Mouse (Mus musculus) kidney, embryonic 15.5 days (tissue): ENCODE data around the gene Klrc2. TPM values are rescaled to one million over a fixed set of nuclear protein-coding genes. Genes with fewer than 3 reads are reported as not detected.
"Not testable (repeated sequence)": the region's sequence is repeated elsewhere in the genome, so short reads cannot be mapped to it uniquely, and the experiment has no call there.

Experiments
- ATAC-seq: fragments of 200-750 bp; cut with Nextera tagmentation; replicated peaks from 2 replicates; pipeline ENCODE4 v1.8.0; 2017; ENCODE audit warnings: moderate TSS enrichment; ENCODE audit not compliant: low FRiP score
- H3K27ac ChIP-seq: fragments of 300-500 bp; sonication (generic); 2 replicates; pipeline ENCODE4 v1.5.1; 2015; ENCODE audit warnings: mild to moderate bottlenecking, inconsistent platforms
- H3K27me3 ChIP-seq: fragments of 300-500 bp; sonication (generic); 2 replicates; pipeline ENCODE4 v1.6.1; 2015; ENCODE audit warnings: inconsistent platforms
- H3K36me3 ChIP-seq: fragments of 300-500 bp; sonication (generic); 2 replicates; pipeline ENCODE4 v1.6.1; 2015; ENCODE audit warnings: inconsistent platforms
- H3K4me1 ChIP-seq: fragments of 300-500 bp; sonication (generic); 2 replicates; pipeline ENCODE4 v1.6.1; 2015; ENCODE audit warnings: inconsistent platforms
- H3K4me2 ChIP-seq: fragments of 300-500 bp; sonication (generic); 2 replicates; pipeline ENCODE4 v1.6.1; 2015; ENCODE audit warnings: moderate library complexity, mild to moderate bottlenecking, inconsistent platforms
- H3K4me3 ChIP-seq: fragments of 300-500 bp; sonication (generic); replicated peaks from 2 replicates; pipeline ENCODE4 v1.5.1; 2015; ENCODE audit warnings: mild to moderate bottlenecking, inconsistent platforms
- H3K9ac ChIP-seq: fragments of 300-500 bp; sonication (generic); 2 replicates; pipeline ENCODE4 v1.6.1; 2015; ENCODE audit warnings: mild to moderate bottlenecking, inconsistent platforms
- H3K9me3 ChIP-seq: fragments of 300-500 bp; sonication (generic); replicated peaks from 2 replicates; pipeline ENCODE4 v1.6.1; 2016; ENCODE audit warnings: inconsistent platforms
- WGBS: fragments of 180-500 bp; shearing (Covaris S2); methylation state at CpG from one replicate; pipeline ENCODE4 v1.1.7; 2015; ENCODE audit warnings: mixed read lengths; 5-methylcytosine and 5-hydroxymethylcytosine counted together
- microRNA-seq: library from miRNA; unstranded; fragments of <30 nt; microRNA quantifications from one replicate; pipeline ENCODE4, GENCODE M21; 2016
- polyA plus RNA-seq: library from polyadenylated mRNA; unstranded; fragments of >200 nt; fragmentation: Nextera tagmentation; extraction: Ambion mirVana; gene quantifications from 2 replicates; pipeline ENCODE4 v1.2.1, GENCODE M21; 2015

The Klrc2 gene
- not detected in 2 replicates for polyA plus RNA-seq

DNA sequence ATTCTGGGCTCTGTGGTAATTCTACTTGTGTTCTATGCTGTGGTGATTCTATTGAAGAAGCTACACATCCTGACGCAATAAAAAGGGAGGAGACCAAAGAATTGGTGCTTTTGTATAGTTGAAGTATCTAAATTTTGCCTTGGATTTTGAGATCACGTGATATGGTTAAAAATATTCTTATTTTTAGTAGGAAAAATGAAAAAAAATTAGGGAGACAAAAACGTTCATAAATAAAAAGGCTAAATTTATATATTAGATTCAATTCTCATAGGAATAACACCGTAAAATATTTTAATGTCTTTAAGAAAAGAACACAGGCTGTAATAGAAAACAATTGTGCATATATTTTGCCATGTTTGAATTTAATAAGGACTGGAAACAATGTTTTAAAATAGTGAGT lies at the start of gene Klrc2:
Gene Klrc2 (minus strand): TSS at position 101 of the 400 bp plus-strand sequence.
- ATAC-seq, H3K4me1 ChIP-seq, H3K9me3 ChIP-seq, H3K36me3 ChIP-seq, H3K4me2 ChIP-seq, H3K27ac ChIP-seq, H3K27me3 ChIP-seq, H3K4me3 ChIP-seq, H3K9ac ChIP-seq: not testable (repeated sequence)
- 81% methylated on average over 4 of the region's 4 CpGs for WGBS

DNA sequence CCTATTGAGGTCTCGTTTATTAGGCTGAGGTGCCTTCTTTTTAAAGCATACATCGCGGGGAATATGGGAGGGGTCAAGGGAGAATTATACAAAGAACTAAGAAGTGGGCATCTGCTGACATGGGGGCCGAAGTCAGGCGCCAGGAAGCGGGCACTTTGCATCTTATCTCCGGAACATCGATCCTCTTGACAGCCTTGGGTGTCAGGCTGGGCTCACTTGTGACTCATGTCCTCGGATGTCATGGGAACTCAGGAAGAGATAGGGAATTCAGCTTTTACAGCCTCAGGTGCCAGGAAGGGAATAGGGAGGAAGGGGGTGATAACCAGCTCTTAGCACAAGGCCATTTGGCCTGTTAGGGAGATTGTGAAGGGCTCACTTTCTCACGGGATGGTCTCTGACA lies 30.9 kb upstream of the Klrc2 start:
- ATAC-seq, H3K9me3 ChIP-seq, H3K9ac ChIP-seq, H3K36me3 ChIP-seq, H3K4me1 ChIP-seq, H3K4me2 ChIP-seq, H3K27me3 ChIP-seq, H3K27ac ChIP-seq, H3K4me3 ChIP-seq: not testable (repeated sequence)
- WGBS, result 45% methylated on average over 10 of the region's 10 CpGs

DNA sequence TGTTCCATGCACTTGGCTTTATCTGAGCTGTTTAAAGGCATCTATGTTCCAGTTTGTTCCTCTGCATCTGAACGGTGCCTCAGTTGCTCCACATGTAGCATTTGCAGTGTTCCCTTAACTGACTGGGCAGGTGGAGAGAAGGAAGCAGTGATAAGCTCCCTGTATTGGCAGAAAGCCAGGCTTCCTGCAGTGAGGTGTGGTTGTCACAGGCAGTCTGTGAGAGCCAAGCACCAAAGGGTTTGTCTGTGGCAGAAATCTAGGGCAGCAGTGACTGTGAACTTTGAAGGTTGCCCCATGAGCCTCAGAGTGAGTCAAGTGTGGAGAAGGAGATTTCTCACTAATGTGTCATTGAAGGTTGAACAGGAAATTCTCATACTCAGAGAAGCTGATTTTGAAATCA lies 19.9 kb upstream of the Klrc2 start:
- H3K36me3 ChIP-seq, result no peaks in the 10 kb centered on the region
- WGBS, result 50% methylated on average over 1 of the region's 1 CpGs
- no peaks in the 10 kb centered on the region for H3K9me3 ChIP-seq
- no peaks in the 10 kb centered on the region for H3K27me3 ChIP-seq
- H3K4me3 ChIP-seq, result no peak overlapping the region
- no peaks in the 10 kb centered on the region for H3K4me1 ChIP-seq
- H3K9ac ChIP-seq, result no peak overlapping the region
- no peak overlapping the region for H3K27ac ChIP-seq
- no peak overlapping the region for H3K4me2 ChIP-seq
- ATAC-seq, result 0 out of 2 replicates have a peak, but pooled peaks have one; percentile 29

DNA sequence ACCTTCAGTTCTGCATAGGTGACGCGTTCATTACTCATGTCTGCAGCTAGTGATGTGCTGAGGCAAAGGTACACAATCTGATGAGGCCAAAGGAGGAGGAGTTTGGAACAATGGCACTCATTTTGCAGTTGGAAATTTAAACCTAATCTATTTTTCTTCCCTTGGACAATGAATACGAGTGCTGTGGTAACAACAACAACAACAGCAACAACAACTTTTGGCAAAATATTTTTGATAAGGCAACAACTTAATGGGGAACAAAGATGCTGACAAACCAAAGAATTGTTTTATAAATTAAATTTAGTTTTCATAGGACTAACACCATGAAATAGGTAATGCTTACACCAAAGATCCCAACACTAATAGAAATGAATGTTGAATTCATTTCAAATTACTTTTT lies 18.4 kb upstream of the Klrc2 start, which contains the start of gene Klrc1:
Gene Klrc1 (minus strand): TSS at position 101 of the 400 bp plus-strand sequence.
- Histone ChIP-seq H3K27me3 (no peaks in the 10 kb centered on the region), H3K4me1 (no peaks in the 10 kb centered on the region), H3K36me3 (no peaks in the 10 kb centered on the region), H3K4me3 (no peak within 1 kb of the TSS), H3K4me2 (no peak within 1 kb of the TSS), H3K27ac (no peak within 1 kb of the TSS), H3K9ac (no peak within 1 kb of the TSS), H3K9me3 (no peaks in the 10 kb centered on the region)
- 87% methylated on average over 3 of the region's 3 CpGs for WGBS
- no peak for ATAC-seq

DNA sequence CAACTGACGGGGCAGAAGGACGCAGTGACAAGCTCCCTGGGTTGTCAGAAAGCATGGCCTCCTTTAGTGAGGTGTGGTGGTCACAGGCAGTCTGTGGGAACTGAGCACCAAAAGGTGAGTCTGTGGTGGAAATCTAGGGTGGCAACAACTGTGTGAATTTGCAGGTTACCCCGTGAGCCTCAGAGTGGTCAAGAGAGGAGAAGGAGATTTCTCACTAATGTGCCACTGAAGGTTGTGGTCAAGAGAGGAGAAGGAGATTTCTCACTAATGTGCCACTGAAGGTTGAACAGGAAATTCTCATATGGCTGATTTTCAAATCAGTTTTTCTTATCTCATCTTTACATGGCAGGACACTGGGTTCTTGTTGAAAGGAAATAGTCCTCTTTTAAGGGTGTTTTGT lies 812 bp upstream of the Klrc2 start:
- H3K4me1 ChIP-seq, ATAC-seq: not testable (repeated sequence)
- no CpG with 5 or more reads among the region's 3 CpGs for WGBS

GRCm38 (mm10) chr6:129644054-129644453 lies 16.4 kb downstream of the Klrc2 start:
- H3K27ac ChIP-seq, ATAC-seq, H3K4me3 ChIP-seq, H3K4me1 ChIP-seq, H3K27me3 ChIP-seq, H3K9me3 ChIP-seq, H3K36me3 ChIP-seq, H3K4me2 ChIP-seq, H3K9ac ChIP-seq: not testable (repeated sequence)
- no CpG with 5 or more reads among the region's 3 CpGs for WGBS

More for the DNA sequence above, 812 bp upstream of the Klrc2 start:
- not testable (repeated sequence) for H3K9ac ChIP-seq, H3K36me3 ChIP-seq, H3K4me2 ChIP-seq, H3K27me3 ChIP-seq, H3K9me3 ChIP-seq, H3K4me3 ChIP-seq, H3K27ac ChIP-seq

DNA sequence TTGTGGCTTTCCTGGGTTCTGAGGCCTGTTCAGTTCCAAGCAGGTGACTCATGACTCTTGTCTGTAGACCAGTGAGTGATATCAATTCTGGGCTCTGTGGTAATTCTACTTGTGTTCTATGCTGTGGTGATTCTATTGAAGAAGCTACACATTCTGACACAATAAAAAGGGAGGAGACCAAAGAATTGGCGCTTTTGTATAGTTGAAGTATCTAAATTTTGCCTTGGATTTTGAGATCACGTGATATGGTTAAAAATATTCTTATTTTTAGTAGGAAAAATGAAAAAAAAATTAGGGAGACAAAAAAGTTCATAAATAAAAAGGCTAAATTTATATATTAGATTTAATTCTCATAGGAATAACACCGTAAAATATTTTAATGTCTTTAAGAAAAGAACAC lies 17.3 kb downstream of the Klrc2 start, which contains the start of gene Klrc3:
Gene Klrc3 (minus strand): TSS at position 101 of the 400 bp plus-strand sequence.
- not testable (repeated sequence) for H3K27me3 ChIP-seq, ATAC-seq, H3K9me3 ChIP-seq, H3K36me3 ChIP-seq, H3K4me1 ChIP-seq, H3K9ac ChIP-seq, H3K4me3 ChIP-seq, H3K4me2 ChIP-seq, H3K27ac ChIP-seq
- WGBS, result 84% methylated on average over 3 of the region's 3 CpGs

GRCm38 (mm10) chr6:129631046-129631445 lies 29.4 kb downstream of the Klrc2 start:
- not testable (repeated sequence) for H3K4me3 ChIP-seq, H3K27me3 ChIP-seq, H3K9ac ChIP-seq, H3K27ac ChIP-seq, H3K4me1 ChIP-seq, H3K4me2 ChIP-seq, ATAC-seq, H3K36me3 ChIP-seq, H3K9me3 ChIP-seq
- 77% methylated on average over 2 of the region's 2 CpGs for WGBS

DNA sequence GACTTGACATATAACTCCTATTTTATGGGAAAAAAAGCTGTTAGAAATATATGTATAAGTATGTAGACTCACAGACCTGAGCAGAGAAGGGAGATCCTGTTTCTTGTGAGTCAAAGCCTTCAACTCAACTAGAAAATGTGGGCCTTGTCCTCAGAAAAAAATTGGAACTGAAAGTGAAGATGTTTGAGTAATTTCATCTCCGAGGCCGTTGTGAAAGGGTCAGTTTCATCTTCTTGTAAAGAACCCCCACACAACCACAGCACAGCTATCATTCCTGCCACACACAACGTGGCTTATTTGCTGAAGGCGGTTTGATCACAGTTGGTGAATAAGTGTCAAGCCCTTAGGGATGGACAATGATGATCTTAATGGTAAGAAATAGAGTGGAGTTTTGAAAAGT lies 36.8 kb downstream of the Klrc2 start, which contains the start of gene Klrk1:
Gene Klrk1 (minus strand): TSS at position 130 of the 400 bp plus-strand sequence.
- no peak within 1 kb of the TSS for H3K27ac ChIP-seq
- H3K9ac ChIP-seq, result no peak within 1 kb of the TSS
- H3K36me3 ChIP-seq, result no peaks in the 10 kb centered on the region
- WGBS, result 84% methylated on average over 4 of the region's 4 CpGs
- no peaks in the 10 kb centered on the region for H3K9me3 ChIP-seq
- no peaks in the 10 kb centered on the region for H3K27me3 ChIP-seq
- H3K4me2 ChIP-seq, result no peak within 1 kb of the TSS
- no peaks in the 10 kb centered on the region for H3K4me1 ChIP-seq
- no peak within 1 kb of the TSS for H3K4me3 ChIP-seq
- no peak for ATAC-seq

GRCm38 (mm10) chr6:129608372-129608771 lies 52.1 kb downstream of the Klrc2 start:
- no peak for ATAC-seq
- Histone ChIP-seq H3K27me3 (no peaks in the 10 kb centered on the region), H3K36me3 (no peaks in the 10 kb centered on the region), H3K4me3 (no peak overlapping the region), H3K27ac (no peak overlapping the region), H3K9me3 (no peaks in the 10 kb centered on the region), H3K4me1 (no peaks in the 10 kb centered on the region), H3K4me2 (no peak overlapping the region), H3K9ac (no peak overlapping the region)

Small RNAs within 50 kb of the gene (microRNA-seq; reads per million reads assigned to microRNA genes)
- not detected for gene Mir680-1

Other genes starting within 250 kb of the Klrc2 start
- gene Clec1a, start 208.7 kb downstream of the Klrc2 start, polyA plus RNA-seq, result 8.6 and 9.5 TPM in 2 replicates
- 0.17 TPM in 1 of 2 replicates, not detected in the other for gene Olr1, start 153.5 kb downstream of the Klrc2 start, polyA plus RNA-seq
- gene Tmem52b, start 148.1 kb downstream of the Klrc2 start, polyA plus RNA-seq, result 44.7 and 45.4 TPM in 2 replicates
- 60.8 and 62.8 TPM in 2 replicates for gene Gabarapl1, start 127.5 kb downstream of the Klrc2 start, polyA plus RNA-seq
- gene Klre1, start 82.8 kb downstream of the Klrc2 start, polyA plus RNA-seq, result not detected in 2 replicates
- not detected in 2 replicates for gene Klrd1, start 68.9 kb downstream of the Klrc2 start, polyA plus RNA-seq
- not detected in 2 replicates for gene Klrk1, start 36.8 kb downstream of the Klrc2 start, polyA plus RNA-seq
- not detected in 2 replicates for gene Klrc3, start 17.4 kb downstream of the Klrc2 start, polyA plus RNA-seq
- not detected in 2 replicates for gene Klrc1, start 18.3 kb upstream of the Klrc2 start, polyA plus RNA-seq
- gene Klri1, start 56.4 kb upstream of the Klrc2 start, polyA plus RNA-seq, result 0.26 TPM in 1 of 2 replicates, not detected in the other
- not detected in 2 replicates for gene Klri2, start 79.8 kb upstream of the Klrc2 start, polyA plus RNA-seq
- gene Gm156, start 123.6 kb upstream of the Klrc2 start, polyA plus RNA-seq, result not detected in 2 replicates
- not detected in 2 replicates for gene Gm17631, start 202.0 kb upstream of the Klrc2 start, polyA plus RNA-seq
- not detected in 2 replicates for gene Klra17, start 216.0 kb upstream of the Klrc2 start, polyA plus RNA-seq